Mouse (Mus musculus) ES-E14 (cell line): ENCODE measurements around the gene Mmd. TPM values are rescaled to one million over a fixed set of nuclear protein-coding genes. Genes with fewer than 3 reads are reported as not detected.

ENCODE experiments used
- DNase-seq: peaks from one replicate; pipeline ENCODE4 v3.0.0-alpha.2; 2013; ENCODE audit warnings: low read depth, low spot score
- H3K27ac ChIP-seq: 2 replicates; pipeline ENCODE4 v1.5.1; 2012; ENCODE audit warnings: low read depth, mild to moderate bottlenecking, low read length, moderate library complexity, mixed read lengths; ENCODE audit not compliant: poor library complexity, insufficient read depth, severe bottlenecking
- H3K36me3 ChIP-seq: 2 replicates; pipeline ENCODE4 v1.6.1; 2012; ENCODE audit warnings: mild to moderate bottlenecking, low read length, moderate library complexity, mixed read lengths; ENCODE audit not compliant: control insufficient read depth, poor library complexity, insufficient read depth, severe bottlenecking
- H3K4me1 ChIP-seq, 2 experiments: fragments of 150-350 bp in 1 of 2; sonication (generic) in 1 of 2; 2 replicates each; pipeline ENCODE4 v1.6.1; 2012; ENCODE audit warnings: low read length in 2 of 2, mild to moderate bottlenecking in 1 of 2, mixed read lengths in 1 of 2; ENCODE audit not compliant: control insufficient read depth in 2 of 2, insufficient read depth in 2 of 2, poor library complexity in 1 of 2
- H3K4me3 ChIP-seq, 2 experiments: fragments of 150-350 bp in 1 of 2; sonication (generic) in 1 of 2; 2 replicates each; pipeline ENCODE4 v1.5.1; 2012; ENCODE audit warnings: low read length in 2 of 2, low read depth in 1 of 2, mild to moderate bottlenecking in 1 of 2, mixed read lengths in 1 of 2; ENCODE audit not compliant: insufficient read depth in 1 of 2, poor library complexity in 1 of 2, severe bottlenecking in 1 of 2
- H3K9ac ChIP-seq: 2 replicates; pipeline ENCODE4 v1.6.1; 2012; ENCODE audit warnings: low read depth, mild to moderate bottlenecking, low read length, mixed read lengths; ENCODE audit not compliant: poor library complexity, insufficient read depth, severe bottlenecking
- H3K9me3 ChIP-seq: fragments of 150-350 bp; sonication (generic); 2 replicates; pipeline ENCODE4 v1.6.1; 2012; ENCODE audit warnings: low read depth, mild to moderate bottlenecking, low read length; ENCODE audit not compliant: control insufficient read depth, insufficient read depth
- CHD2 ChIP-seq: IDR thresholded peaks from 2 replicates; pipeline ENCODE4 v1.6.1; 2014; ENCODE audit warnings: mild to moderate bottlenecking, low read depth, low read length, inconsistent platforms
- HCFC1 ChIP-seq: IDR thresholded peaks from 2 replicates; pipeline ENCODE4 v1.6.1; 2012; ENCODE audit warnings: low read length, inconsistent platforms, borderline replicate concordance; ENCODE audit not compliant: insufficient read depth
- MAFK ChIP-seq: IDR thresholded peaks from 2 replicates; pipeline ENCODE4 v1.6.1; 2014; ENCODE audit warnings: mild to moderate bottlenecking, low read depth, low read length, inconsistent platforms; ENCODE audit not compliant: insufficient read depth
- ZC3H11A ChIP-seq: IDR thresholded peaks from 2 replicates; pipeline ENCODE4 v1.6.1; 2012; ENCODE audit warnings: low read depth, mild to moderate bottlenecking, inconsistent platforms, low read length, borderline replicate concordance
- ZNF384 ChIP-seq: IDR thresholded peaks from 2 replicates; pipeline ENCODE4 v1.6.1; 2012; ENCODE audit warnings: low read depth, low read length, inconsistent platforms
- in situ Hi-C, 2 experiments: fragments of 600-800 bp; cut with MboI; formaldehyde crosslinking; loops; one replicate each; pipeline ENCODE4 v1.15.1; 2025; ENCODE audit warnings: low sequenced_read_pairs in 2 of 2, inconsistent platforms in 1 of 2; ENCODE audit not compliant: unreplicated experiment in 2 of 2
- total RNA-seq: library from RNA; depleted of rRNA; stranded (reverse); fragments of 300-350 nt; gene quantifications from 2 replicates; pipeline ENCODE4 v1.2.3, GENCODE M21; 2012

The Mmd gene
- total RNA-seq, 1 experiment, result 15.5 TPM

GRCm38 (mm10) chr11:90230671-90231070 is 18.6 kb upstream of the Mmd start:
- TF ChIP-seq HCFC1 (no peak), CHD2 (no peak), ZNF384 (no peak), MAFK (no peak), ZC3H11A (no peak)
- in situ Hi-C loops, result no loop called here
- Histone ChIP-seq H3K36me3 (no peaks in the 10 kb centered on the region), H3K9me3 (no peaks in the 10 kb centered on the region), H3K4me1 (0 out of 4 replicates have a peak, but pooled peaks cover 0 to 2% of the 10 kb centered on the region in 2 experiments), H3K27ac (no peak overlapping the region), H3K4me3 (no peak overlapping the region), H3K9ac (no peak overlapping the region)
- DNase-seq, result no peak

- Histone ChIP-seq H3K4me1 (0 out of 4 replicates have a peak, but pooled peaks cover 0 to 2% of the 10 kb centered on the region in 2 experiments), H3K9ac (no peak overlapping the region), H3K4me3 (no peak overlapping the region), H3K36me3 (no peaks in the 10 kb centered on the region), H3K9me3 (no peaks in the 10 kb centered on the region), H3K27ac (no peak overlapping the region)
- TF ChIP-seq MAFK (no peak), HCFC1 (no peak), ZNF384 (no peak), CHD2 (no peak)
- in situ Hi-C loops, result no loop called here
- no peak for DNase-seq
Measured at GRCm38 (mm10) chr11:90231631-90232030, 17.6 kb upstream of the Mmd start.

DNA sequence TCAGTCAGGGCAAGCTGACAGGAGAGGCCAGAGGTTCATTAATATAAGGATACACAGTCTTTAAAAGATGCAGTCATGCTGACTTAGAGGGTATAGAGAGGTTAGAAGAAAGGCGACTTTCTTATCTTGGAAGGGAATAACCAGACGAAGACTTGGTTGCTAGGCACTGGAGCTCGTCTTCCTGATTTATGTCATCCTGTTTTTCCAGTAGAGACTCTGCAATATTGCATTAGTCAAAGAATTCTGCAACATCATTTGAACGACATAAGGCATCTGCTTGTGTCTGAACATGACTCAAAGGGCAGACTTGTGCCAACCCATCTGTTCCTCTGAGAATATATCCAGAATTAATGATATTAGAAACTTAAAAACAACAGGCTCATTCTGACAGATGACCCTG is 16.6 kb upstream of the Mmd start:
- Histone ChIP-seq H3K4me1 (0 out of 4 replicates have a peak, but pooled peaks cover 0 to 2% of the 10 kb centered on the region in 2 experiments), H3K4me3 (no peak overlapping the region), H3K36me3 (no peaks in the 10 kb centered on the region), H3K9me3 (no peaks in the 10 kb centered on the region), H3K27ac (no peak overlapping the region), H3K9ac (no peak overlapping the region)
- in situ Hi-C loops, result no loop called here
- TF ChIP-seq HCFC1 (no peak), ZC3H11A (no peak), MAFK (no peak), ZNF384 (no peak)
- no peak for DNase-seq

DNA sequence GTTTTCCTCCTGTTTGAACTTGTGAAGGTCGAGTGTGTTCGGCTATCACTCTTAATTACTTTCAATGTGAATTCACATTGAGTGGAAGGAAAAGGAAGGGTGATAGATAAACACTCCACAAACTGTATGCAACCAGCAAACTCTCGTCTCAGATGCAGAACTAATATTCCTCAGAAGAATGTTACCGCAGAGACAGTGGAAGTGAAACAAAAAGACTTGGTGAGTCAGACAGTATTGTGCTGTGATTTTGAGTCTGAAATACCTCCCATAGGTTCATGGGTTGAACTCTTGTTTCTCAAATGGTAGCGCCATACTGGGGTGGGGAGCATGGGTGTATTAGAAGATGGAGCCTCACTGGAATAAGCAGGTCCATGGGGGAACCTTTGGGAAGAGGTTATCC is 14.0 kb upstream of the Mmd start:
- in situ Hi-C loops, result no loop called here
- Histone ChIP-seq H3K9ac (no peak overlapping the region), H3K4me1 (peaks cover 0 to 6% of the 10 kb centered on the region in 2 experiments; a peak in 1 of 4 replicates), H3K27ac (no peak overlapping the region), H3K9me3 (no peaks in the 10 kb centered on the region), H3K4me3 (no peak overlapping the region), H3K36me3 (no peaks in the 10 kb centered on the region)
- DNase-seq, result no peak
- no peak for TF ChIP-seq ZNF384
- TF ChIP-seq HCFC1, result no peak
- no peak for TF ChIP-seq ZC3H11A
- TF ChIP-seq MAFK, result no peak
- TF ChIP-seq CHD2, result no peak

GRCm38 (mm10) chr11:90237616-90238015 is 11.6 kb upstream of the Mmd start:
- Histone ChIP-seq H3K9ac (no peak overlapping the region), H3K4me3 (no peak overlapping the region), H3K9me3 (no peaks in the 10 kb centered on the region), H3K4me1 (peaks cover 0 to 5% of the 10 kb centered on the region in 2 experiments; a peak in 1 of 4 replicates), H3K36me3 (no peaks in the 10 kb centered on the region), H3K27ac (no peak overlapping the region)
- in situ Hi-C loops, result no loop called here
- DNase-seq, result no peak
- TF ChIP-seq ZC3H11A, result no peak
- TF ChIP-seq CHD2, result no peak
- TF ChIP-seq ZNF384, result no peak
- no peak for TF ChIP-seq HCFC1
- TF ChIP-seq MAFK, result no peak
